Mouse (Mus musculus) E14TG2a.4 (cell line): Measurements from ENCODE around the gene Ltb.
A peak's percentile ranks its signal among the peaks of the same experiment; 100 is the strongest.

ENCODE experiments used
- H3K27me3 ChIP-seq: 2 replicates; pipeline ENCODE4 v1.6.1; 2014; ENCODE audit warnings: low read length, control low read depth; ENCODE audit not compliant: insufficient read depth
- H3K36me3 ChIP-seq: 2 replicates; pipeline ENCODE4 v1.6.1; 2014; ENCODE audit warnings: low read length, control low read depth; ENCODE audit not compliant: insufficient read depth
- H3K4me1 ChIP-seq: replicated peaks from 2 replicates; pipeline ENCODE4 v1.6.1; 2014; ENCODE audit warnings: low read depth, low read length, control low read depth
- H3K4me3 ChIP-seq: replicated peaks from 2 replicates; pipeline ENCODE4 v1.5.1; 2014; ENCODE audit warnings: mild to moderate bottlenecking, low read length
- H3K9me3 ChIP-seq: 2 replicates; pipeline ENCODE4 v1.6.1; 2014; ENCODE audit warnings: low read length, control low read depth
- CTCF ChIP-seq: conservative IDR thresholded peaks from 2 replicates; pipeline ENCODE4 v1.5.1; 2014; ENCODE audit warnings: low read length
- NANOG ChIP-seq: IDR thresholded peaks from 2 replicates; pipeline ENCODE4 v1.6.1; 2014; ENCODE audit warnings: borderline replicate concordance, low read length, mixed read lengths
- POU5F1 ChIP-seq: IDR thresholded peaks from 2 replicates; pipeline ENCODE4 v1.6.1; 2014; ENCODE audit warnings: low read length, borderline replicate concordance

Ltb gene

GRCm38 (mm10) chr17:35168541-35169207 is 25.6 kb upstream of the Ltb start:
- no peaks in the 10 kb centered on the region for H3K9me3 ChIP-seq

GRCm38 (mm10) chr17:35172445-35173234 is 21.6 kb upstream of the Ltb start:
- TF ChIP-seq CTCF (no peak), NANOG (no peak), POU5F1 (no peak)
- no peak overlapping the region for H3K4me3 ChIP-seq
- H3K36me3 ChIP-seq: peaks cover 4% of the 10 kb centered on the region; the same call in 1 of the 2 replicates
- H3K4me1 ChIP-seq: no peaks in the 10 kb centered on the region
- no peaks in the 10 kb centered on the region for H3K9me3 ChIP-seq
- H3K27me3 ChIP-seq: peaks cover 39% of the 10 kb centered on the region

More at GRCm38 (mm10) chr17:35168541-35169207, 25.6 kb upstream of the Ltb start:
- Histone ChIP-seq H3K27me3 (peaks cover 31% of the 10 kb centered on the region), H3K4me3 (no peak overlapping the region), H3K4me1 (peaks cover 13% of the 10 kb centered on the region), H3K36me3 (peaks cover 8% of the 10 kb centered on the region; the same call in 1 of the 2 replicates)
- TF ChIP-seq NANOG (no peak), POU5F1 (no peak), CTCF (peak; percentile 71)

GRCm38 (mm10) chr17:35173329-35173728 is 20.9 kb upstream of the Ltb start:
- Histone ChIP-seq H3K9me3 (no peaks in the 10 kb centered on the region), H3K4me3 (no peak overlapping the region), H3K4me1 (no peaks in the 10 kb centered on the region), H3K36me3 (no peaks in the 10 kb centered on the region), H3K27me3 (peaks cover 39% of the 10 kb centered on the region)
- TF ChIP-seq CTCF (no peak), NANOG (no peak), POU5F1 (no peak)

GRCm38 (mm10) chr17:35174201-35174977 is 19.9 kb upstream of the Ltb start:
- TF ChIP-seq POU5F1 (no peak), CTCF (no peak), NANOG (no peak)
- Histone ChIP-seq H3K9me3 (no peaks in the 10 kb centered on the region), H3K4me1 (0 out of 2 replicates have a peak, but pooled peaks cover 2% of the 10 kb centered on the region), H3K36me3 (no peaks in the 10 kb centered on the region), H3K4me3 (no peak overlapping the region), H3K27me3 (peaks cover 39% of the 10 kb centered on the region)

GRCm38 (mm10) chr17:35175382-35175781 is 18.9 kb upstream of the Ltb start:
- TF ChIP-seq NANOG: no peak
- no peak for TF ChIP-seq CTCF
- no peak for TF ChIP-seq POU5F1
- H3K9me3 ChIP-seq: no peaks in the 10 kb centered on the region
- peaks cover 47% of the 10 kb centered on the region for H3K27me3 ChIP-seq
- H3K36me3 ChIP-seq: no peaks in the 10 kb centered on the region
- no peak overlapping the region for H3K4me3 ChIP-seq
- 0 out of 2 replicates have a peak, but pooled peaks cover 2% of the 10 kb centered on the region for H3K4me1 ChIP-seq

- H3K4me1 ChIP-seq: 0 out of 2 replicates have a peak, but pooled peaks cover 2% of the 10 kb centered on the region
- no peak for TF ChIP-seq CTCF
- no peak for TF ChIP-seq POU5F1
- TF ChIP-seq NANOG: no peak
- no peaks in the 10 kb centered on the region for H3K9me3 ChIP-seq
- no peak within 1 kb of the TSS for H3K4me3 ChIP-seq
- H3K36me3 ChIP-seq: no peaks in the 10 kb centered on the region
- peaks cover 44% of the 10 kb centered on the region for H3K27me3 ChIP-seq
Observed at GRCm38 (mm10) chr17:35175968-35176367, 18.3 kb upstream of the Ltb start, which contains the start of gene Aif1. Gene Aif1 (minus strand): TSS chr17:35176068.

GRCm38 (mm10) chr17:35178528-35178927 is 15.7 kb upstream of the Ltb start:
- peaks cover 6% of the 10 kb centered on the region; the same call in 1 of the 2 replicates for H3K4me1 ChIP-seq
- no peak for TF ChIP-seq POU5F1
- no peak for TF ChIP-seq NANOG
- peak; percentile 78 for TF ChIP-seq CTCF
- no peaks in the 10 kb centered on the region for H3K36me3 ChIP-seq
- no peak overlapping the region for H3K4me3 ChIP-seq
- H3K27me3 ChIP-seq: peaks cover 20% of the 10 kb centered on the region
- no peaks in the 10 kb centered on the region for H3K9me3 ChIP-seq

GRCm38 (mm10) chr17:35180093-35180492 is 14.1 kb upstream of the Ltb start:
- no peaks in the 10 kb centered on the region for H3K36me3 ChIP-seq
- no peaks in the 10 kb centered on the region for H3K9me3 ChIP-seq
- H3K4me3 ChIP-seq: no peak overlapping the region
- no peak for TF ChIP-seq CTCF
- TF ChIP-seq POU5F1: no peak
- TF ChIP-seq NANOG: no peak
- peaks cover 21% of the 10 kb centered on the region for H3K4me1 ChIP-seq
- peaks cover 11% of the 10 kb centered on the region; the same call in 1 of the 2 replicates for H3K27me3 ChIP-seq
